Mouse (Mus musculus) ES-E14 (cell line): ENCODE measurements around the gene Zkscan17. TPM values are rescaled to one million over a fixed set of nuclear protein-coding genes. Genes with fewer than 3 reads are reported as not detected.

Experiments
- DNase-seq: peaks from one replicate; pipeline ENCODE4 v3.0.0-alpha.2; 2013; ENCODE audit warnings: low read depth, low spot score
- H3K27ac ChIP-seq: 2 replicates; pipeline ENCODE4 v1.5.1; 2012; ENCODE audit warnings: low read depth, mild to moderate bottlenecking, low read length, moderate library complexity, mixed read lengths; ENCODE audit not compliant: poor library complexity, insufficient read depth, severe bottlenecking
- H3K36me3 ChIP-seq: 2 replicates; pipeline ENCODE4 v1.6.1; 2012; ENCODE audit warnings: mild to moderate bottlenecking, low read length, moderate library complexity, mixed read lengths; ENCODE audit not compliant: control insufficient read depth, poor library complexity, insufficient read depth, severe bottlenecking
- H3K4me1 ChIP-seq, 2 experiments: fragments of 150-350 bp in 1 of 2; sonication (generic) in 1 of 2; 2 replicates each; pipeline ENCODE4 v1.6.1; 2012; ENCODE audit warnings: low read length in 2 of 2, mild to moderate bottlenecking in 1 of 2, mixed read lengths in 1 of 2; ENCODE audit not compliant: control insufficient read depth in 2 of 2, insufficient read depth in 2 of 2, poor library complexity in 1 of 2
- H3K4me3 ChIP-seq, 2 experiments: fragments of 150-350 bp in 1 of 2; sonication (generic) in 1 of 2; 2 replicates each; pipeline ENCODE4 v1.5.1; 2012; ENCODE audit warnings: low read length in 2 of 2, low read depth in 1 of 2, mild to moderate bottlenecking in 1 of 2, mixed read lengths in 1 of 2; ENCODE audit not compliant: insufficient read depth in 1 of 2, poor library complexity in 1 of 2, severe bottlenecking in 1 of 2
- H3K9ac ChIP-seq: 2 replicates; pipeline ENCODE4 v1.6.1; 2012; ENCODE audit warnings: low read depth, mild to moderate bottlenecking, low read length, mixed read lengths; ENCODE audit not compliant: poor library complexity, insufficient read depth, severe bottlenecking
- H3K9me3 ChIP-seq: fragments of 150-350 bp; sonication (generic); 2 replicates; pipeline ENCODE4 v1.6.1; 2012; ENCODE audit warnings: low read depth, mild to moderate bottlenecking, low read length; ENCODE audit not compliant: control insufficient read depth, insufficient read depth
- CHD2 ChIP-seq: IDR thresholded peaks from 2 replicates; pipeline ENCODE4 v1.6.1; 2014; ENCODE audit warnings: mild to moderate bottlenecking, low read depth, low read length, inconsistent platforms
- HCFC1 ChIP-seq: IDR thresholded peaks from 2 replicates; pipeline ENCODE4 v1.6.1; 2012; ENCODE audit warnings: low read length, inconsistent platforms, borderline replicate concordance; ENCODE audit not compliant: insufficient read depth
- MAFK ChIP-seq: IDR thresholded peaks from 2 replicates; pipeline ENCODE4 v1.6.1; 2014; ENCODE audit warnings: mild to moderate bottlenecking, low read depth, low read length, inconsistent platforms; ENCODE audit not compliant: insufficient read depth
- ZC3H11A ChIP-seq: IDR thresholded peaks from 2 replicates; pipeline ENCODE4 v1.6.1; 2012; ENCODE audit warnings: low read depth, mild to moderate bottlenecking, inconsistent platforms, low read length, borderline replicate concordance
- ZNF384 ChIP-seq: IDR thresholded peaks from 2 replicates; pipeline ENCODE4 v1.6.1; 2012; ENCODE audit warnings: low read depth, low read length, inconsistent platforms
- in situ Hi-C, 2 experiments: fragments of 600-800 bp; cut with MboI; formaldehyde crosslinking; loops; one replicate each; pipeline ENCODE4 v1.15.1; 2025; ENCODE audit warnings: low sequenced_read_pairs in 2 of 2, inconsistent platforms in 1 of 2; ENCODE audit not compliant: unreplicated experiment in 2 of 2
- total RNA-seq: library from RNA; depleted of rRNA; stranded (reverse); fragments of 300-350 nt; gene quantifications from 2 replicates; pipeline ENCODE4 v1.2.3, GENCODE M21; 2012

Gene Zkscan17
- total RNA-seq, 1 experiment: 22.6 TPM

- TF ChIP-seq ZC3H11A: no peak
- no peak for TF ChIP-seq MAFK
- no peak for TF ChIP-seq CHD2
- no peak for TF ChIP-seq ZNF384
- Histone ChIP-seq H3K9ac (no peak overlapping the region), H3K4me3 (no peak overlapping the region), H3K4me1 (peaks cover 2 to 38% of the 10 kb centered on the region in 2 experiments; a peak in 3 of 4 replicates), H3K27ac (peak overlapping the region; percentile 71; the same call in 1 of the 2 replicates), H3K36me3 (peaks cover 7% of the 10 kb centered on the region; the same call in 1 of the 2 replicates), H3K9me3 (no peaks in the 10 kb centered on the region)
- no peak for DNase-seq
- in situ Hi-C loops: no loop called here
Measured at GRCm38 (mm10) chr11:59511558-59511957, 15.0 kb downstream of the Zkscan17 start.

- TF ChIP-seq ZNF384 (no peak), HCFC1 (no peak), ZC3H11A (no peak), CHD2 (no peak), MAFK (no peak)
- Histone ChIP-seq H3K9ac (peak overlapping the region; percentile 92), H3K4me1 (peaks cover 2 to 13% of the 10 kb centered on the region in 2 experiments; a peak in 2 of 4 replicates), H3K9me3 (no peaks in the 10 kb centered on the region), H3K27ac (peak overlapping the region; percentile 70), H3K4me3 (peak overlapping the region; percentile 88 to 95), H3K36me3 (peaks cover 34% of the 10 kb centered on the region)
- in situ Hi-C loops: no loop called here
- no peak for DNase-seq
Measured at GRCm38 (mm10) chr11:59506713-59507074, 19.9 kb downstream of the Zkscan17 start.

DNA sequence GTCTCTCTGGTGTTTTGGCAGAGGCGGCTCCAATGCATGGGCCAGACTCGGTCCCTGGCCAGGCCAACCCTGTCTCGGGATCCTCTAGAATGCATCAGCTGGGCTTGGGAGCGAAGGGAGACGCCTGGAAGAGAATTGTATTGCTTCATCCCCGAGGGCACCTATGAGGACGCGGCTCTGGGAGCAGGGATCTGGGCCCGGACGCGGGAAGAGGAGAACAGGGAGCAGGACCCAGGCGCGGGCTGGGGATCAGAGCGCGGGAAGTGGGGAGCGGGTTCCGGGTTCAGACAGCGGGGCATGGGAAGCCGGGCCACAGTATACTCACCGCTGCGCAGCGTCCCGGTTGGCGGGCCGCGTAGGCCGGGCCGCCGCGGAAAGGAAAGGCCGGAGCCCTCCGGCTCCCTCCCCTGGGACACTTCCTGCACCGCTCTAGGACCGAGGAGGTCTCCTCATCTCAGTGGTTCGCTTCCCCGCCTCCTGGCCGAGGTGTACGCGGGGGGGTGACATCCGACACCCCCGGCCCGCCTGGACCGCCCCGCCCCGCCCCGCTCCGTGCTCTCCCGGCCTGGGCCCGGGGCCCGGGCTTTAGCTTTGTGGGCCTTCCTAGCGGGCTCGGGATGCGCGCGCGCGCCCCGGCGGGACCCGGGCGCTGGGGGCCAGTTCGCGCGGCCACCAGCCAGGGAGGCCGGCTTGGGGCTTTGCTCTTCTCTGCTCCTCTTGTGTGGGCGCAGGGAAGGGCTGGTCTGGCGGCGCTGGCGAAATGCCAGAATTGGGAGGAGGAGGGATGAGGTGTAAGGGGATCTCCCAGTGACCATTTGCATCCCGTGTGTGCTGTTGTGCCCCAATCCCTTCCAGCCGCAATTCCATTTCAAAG lies 20.5 kb downstream of the Zkscan17 start:
- H3K4me3 ChIP-seq: peak overlapping the region; percentile 88 to 95
- peak overlapping the region; percentile 92 for H3K9ac ChIP-seq
- in situ Hi-C loops: no loop called here
- peak overlapping the region; percentile 91 for H3K27ac ChIP-seq
- peaks cover 39% of the 10 kb centered on the region for H3K36me3 ChIP-seq
- DNase-seq: peak; percentile 71
- peaks cover 2 to 13% of the 10 kb centered on the region in 2 experiments; a peak in 2 of 4 replicates for H3K4me1 ChIP-seq
- peak; percentile 51; the same call in 1 of the 2 replicates for TF ChIP-seq HCFC1
- TF ChIP-seq ZC3H11A: no peak
- TF ChIP-seq MAFK: no peak
- no peak for TF ChIP-seq CHD2
- no peak for TF ChIP-seq ZNF384
- H3K9me3 ChIP-seq: no peaks in the 10 kb centered on the region

GRCm38 (mm10) chr11:59505351-59505838 lies 21.2 kb downstream of the Zkscan17 start:
- in situ Hi-C loops: no loop called here

More at GRCm38 (mm10) chr11:59505351-59505838, 21.2 kb downstream of the Zkscan17 start:
- TF ChIP-seq ZNF384 (no peak), CHD2 (no peak), MAFK (no peak), HCFC1 (no peak), ZC3H11A (no peak)
- Histone ChIP-seq H3K27ac (peak overlapping the region; percentile 91), H3K4me3 (peak overlapping the region; percentile 88 to 95), H3K4me1 (peaks cover 2 to 8% of the 10 kb centered on the region in 2 experiments; a peak in 1 of 4 replicates), H3K36me3 (peaks cover 45% of the 10 kb centered on the region), H3K9ac (peak overlapping the region; percentile 92), H3K9me3 (no peaks in the 10 kb centered on the region)
- DNase-seq: peak; percentile 88
